Mouse (Mus musculus): ENCODE measurements around the gene Snrk. TPM values are rescaled to one million over a fixed set of nuclear protein-coding genes. Genes with fewer than 3 reads are reported as not detected.
A peak's percentile ranks its signal among the peaks of the same experiment; 100 is the strongest.

The Snrk gene
- polyA plus RNA-seq, 1 experiment from 2014 or later: 36.9 TPM

DNA sequence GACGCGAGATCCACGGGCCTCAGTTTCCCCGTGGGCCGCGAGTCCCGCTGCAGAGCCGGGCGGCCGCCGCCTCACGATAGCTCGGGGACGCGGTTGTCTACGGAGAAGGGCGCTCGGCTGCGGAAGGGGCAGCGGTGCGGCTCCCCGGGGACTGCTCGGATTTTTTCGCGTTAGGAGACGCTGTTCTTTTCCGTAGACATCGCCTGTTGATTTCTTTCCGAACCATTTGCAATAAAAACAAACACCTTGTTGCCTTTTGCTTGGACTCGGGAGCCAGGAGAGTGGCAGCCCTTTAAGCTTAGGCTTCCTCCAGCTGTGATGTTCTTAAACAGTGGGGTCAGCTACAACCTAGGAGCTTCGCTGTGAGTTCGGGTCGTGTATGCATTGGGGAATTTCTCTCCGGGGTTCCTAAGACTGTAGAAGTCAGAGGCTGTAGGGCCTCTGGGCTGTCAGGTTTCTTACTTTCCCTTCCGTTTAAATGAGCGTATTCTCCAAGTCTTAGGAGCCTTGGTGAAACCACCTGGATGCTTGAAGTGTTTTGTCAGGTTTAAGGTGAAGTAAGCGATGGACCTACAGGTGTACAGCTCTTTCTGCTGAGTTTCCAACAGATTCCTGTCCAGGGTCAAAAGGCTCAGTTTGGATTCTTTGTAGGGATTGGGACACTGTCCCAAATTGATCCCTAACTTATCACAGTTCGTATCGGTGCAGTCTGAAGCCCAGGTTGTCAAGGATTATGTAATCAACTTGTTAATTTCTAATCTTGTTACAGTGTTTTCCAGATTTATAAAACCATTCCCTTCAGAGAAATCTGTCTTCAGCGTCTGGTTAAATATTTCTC lies 845 bp downstream of the Snrk start:
- H3K9ac ChIP-seq (ENCODE audit: low read length): peak overlapping the region; percentile 91
- no peaks in the 10 kb centered on the region for H3K36me3 ChIP-seq (ENCODE audit: control insufficient read depth, insufficient read depth, low read length)
- ATAC-seq (no peak; the same call in 1 of the 2 replicates), DNase-seq (ENCODE audit: low spot score) (peak; percentile 28)
- peaks cover 6% of the 10 kb centered on the region for H3K4me1 ChIP-seq (ENCODE audit: control insufficient read depth, insufficient read depth, low read length)
- peak overlapping the region; percentile 91 for H3K27ac ChIP-seq (ENCODE audit: low read depth, low read length)
- 5% methylated on average over 39 of the region's 40 CpGs for WGBS
- H3K4me2 ChIP-seq (ENCODE audit: low read length): peak overlapping the region; percentile 91
- H3K4me3 ChIP-seq (ENCODE audit: low read depth, low read length): peak overlapping the region; percentile 77
- H3K27me3 ChIP-seq (replicated peaks; ENCODE audit: control insufficient read depth, insufficient read depth, low read length): no peaks in the 10 kb centered on the region
- H3K9me3 ChIP-seq (replicated peaks; ENCODE audit: control insufficient read depth, low read length): no peaks in the 10 kb centered on the region

DNA sequence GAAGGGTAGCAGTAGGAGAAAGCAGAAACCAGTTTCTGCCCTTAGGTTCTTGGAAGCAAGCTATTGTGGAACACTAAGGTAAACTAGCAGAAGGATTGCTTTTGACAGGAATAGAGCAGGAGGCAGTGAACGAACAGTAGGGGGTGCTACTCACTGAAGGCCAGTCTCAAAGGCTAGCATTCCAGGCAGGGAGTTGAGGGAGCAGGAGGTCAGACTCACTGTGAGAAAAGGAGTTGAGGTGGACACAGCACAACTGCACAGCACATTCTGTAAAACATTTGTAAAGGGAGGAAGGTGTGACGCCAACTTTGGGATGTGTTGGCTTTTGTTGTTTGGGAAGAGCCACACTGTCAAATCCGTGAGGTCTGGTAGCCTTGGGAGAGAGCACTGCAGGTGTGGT lies 3.0 kb downstream of the Snrk start:
- DNase-seq (ENCODE audit: low spot score) (peak; percentile 44), ATAC-seq (no peak)
- Histone ChIP-seq H3K27ac (ENCODE audit: low read depth, low read length) (no peak overlapping the region), H3K4me2 (ENCODE audit: low read length) (no peak overlapping the region), H3K4me3 (ENCODE audit: low read depth, low read length) (no peak overlapping the region), H3K36me3 (ENCODE audit: control insufficient read depth, insufficient read depth, low read length) (no peaks in the 10 kb centered on the region), H3K9me3 (replicated peaks; ENCODE audit: control insufficient read depth, low read length) (no peaks in the 10 kb centered on the region), H3K27me3 (replicated peaks; ENCODE audit: control insufficient read depth, insufficient read depth, low read length) (no peaks in the 10 kb centered on the region), H3K9ac (ENCODE audit: low read length) (no peak overlapping the region), H3K4me1 (ENCODE audit: control insufficient read depth, insufficient read depth, low read length) (peaks cover 6% of the 10 kb centered on the region)
- 39% methylated on average over 3 of the region's 3 CpGs for WGBS

DNA sequence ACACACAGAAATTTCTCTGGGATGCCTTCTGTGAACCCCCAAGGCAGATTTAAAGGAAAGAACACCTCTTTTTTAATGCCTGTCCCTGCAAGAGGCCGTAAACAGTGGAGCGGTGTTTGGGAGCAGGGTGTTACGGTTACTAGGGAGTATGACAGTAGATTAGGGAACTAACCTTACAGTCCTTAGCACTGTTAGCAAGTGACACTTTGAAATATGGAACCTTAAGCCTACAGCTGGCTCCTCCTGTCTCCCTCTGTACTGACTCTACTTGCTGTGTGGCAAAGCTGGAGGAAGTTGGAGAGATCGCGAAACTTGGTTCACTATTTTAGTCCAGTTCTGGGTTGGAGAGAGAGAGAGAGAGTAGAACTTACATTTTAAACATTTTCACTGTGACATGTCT lies 5.0 kb downstream of the Snrk start:
- Histone ChIP-seq H3K27me3 (replicated peaks; ENCODE audit: control insufficient read depth, insufficient read depth, low read length) (no peaks in the 10 kb centered on the region), H3K4me3 (ENCODE audit: low read depth, low read length) (no peak overlapping the region), H3K36me3 (ENCODE audit: control insufficient read depth, insufficient read depth, low read length) (no peaks in the 10 kb centered on the region), H3K9ac (ENCODE audit: low read length) (no peak overlapping the region), H3K4me2 (ENCODE audit: low read length) (no peak overlapping the region), H3K9me3 (replicated peaks; ENCODE audit: control insufficient read depth, low read length) (no peaks in the 10 kb centered on the region), H3K4me1 (ENCODE audit: control insufficient read depth, insufficient read depth, low read length) (peaks cover 6% of the 10 kb centered on the region), H3K27ac (ENCODE audit: low read depth, low read length) (no peak overlapping the region)
- DNase-seq (ENCODE audit: low spot score): no peak
- WGBS: 95% methylated on average over 5 of the region's 5 CpGs
- ATAC-seq: no peak

DNA sequence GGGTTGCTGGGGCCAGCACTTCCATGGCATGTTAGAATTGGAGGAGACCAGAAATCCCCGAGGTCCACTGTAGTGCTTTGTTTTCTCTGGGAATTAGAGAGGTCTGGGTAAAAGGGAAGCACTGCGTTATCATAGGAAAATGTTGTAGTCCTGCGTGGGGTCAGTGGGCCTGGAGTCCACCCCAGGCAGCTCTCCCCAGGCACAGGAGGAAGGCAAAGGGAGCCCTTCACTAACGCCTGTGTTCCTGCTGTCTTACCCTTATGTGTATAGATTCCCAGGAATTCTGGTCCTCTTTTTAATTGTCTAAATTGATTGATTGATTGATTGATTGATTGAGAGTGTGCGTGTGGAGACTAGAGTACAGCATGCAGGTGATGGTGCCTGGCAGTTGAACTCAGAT lies 6.1 kb downstream of the Snrk start:
- peaks cover 2% of the 10 kb centered on the region for H3K4me1 ChIP-seq (ENCODE audit: control insufficient read depth, insufficient read depth, low read length)
- H3K27me3 ChIP-seq (replicated peaks; ENCODE audit: control insufficient read depth, insufficient read depth, low read length): no peaks in the 10 kb centered on the region
- 77% methylated on average over 5 of the region's 5 CpGs for WGBS
- H3K36me3 ChIP-seq (ENCODE audit: control insufficient read depth, insufficient read depth, low read length): no peaks in the 10 kb centered on the region
- H3K9ac ChIP-seq (ENCODE audit: low read length): no peak overlapping the region
- H3K4me2 ChIP-seq (ENCODE audit: low read length): no peak overlapping the region
- DNase-seq (ENCODE audit: low spot score) (no peak), ATAC-seq (no peak)
- H3K9me3 ChIP-seq (replicated peaks; ENCODE audit: control insufficient read depth, low read length): no peaks in the 10 kb centered on the region
- no peak overlapping the region for H3K4me3 ChIP-seq (ENCODE audit: low read depth, low read length)
- H3K27ac ChIP-seq (ENCODE audit: low read depth, low read length): no peak overlapping the region

DNA sequence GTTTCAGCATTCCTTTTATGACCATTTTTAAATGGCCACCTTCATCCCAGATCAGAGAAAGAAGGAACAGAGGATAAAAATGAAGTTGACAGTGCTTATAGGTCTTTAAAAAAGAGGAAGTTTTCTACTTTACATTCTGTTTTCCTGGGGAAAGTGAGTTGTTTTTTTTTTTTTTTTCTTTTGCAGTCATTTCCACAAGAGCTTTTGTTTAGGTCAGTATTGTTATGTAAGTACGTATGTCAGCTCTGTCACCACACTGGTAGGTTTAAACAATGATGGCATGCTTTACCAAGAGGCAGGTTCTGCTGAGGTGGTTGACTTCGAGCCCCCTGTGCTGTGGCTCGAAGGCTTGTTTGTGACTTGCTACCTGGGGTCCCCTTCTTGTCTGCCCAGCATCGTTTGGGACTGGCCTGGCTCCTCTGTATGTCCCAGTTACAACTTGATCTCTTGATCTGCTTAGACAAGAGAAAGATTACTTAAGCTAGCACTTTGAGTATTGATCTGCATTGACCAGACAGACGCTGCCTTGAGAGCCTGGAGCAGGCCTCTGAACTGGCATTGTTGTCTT lies 8.7 kb downstream of the Snrk start:
- no peak for DNase-seq (ENCODE audit: low spot score)
- no peaks in the 10 kb centered on the region for H3K9me3 ChIP-seq (replicated peaks; ENCODE audit: control insufficient read depth, low read length)
- H3K27me3 ChIP-seq (replicated peaks; ENCODE audit: control insufficient read depth, insufficient read depth, low read length): no peaks in the 10 kb centered on the region
- H3K9ac ChIP-seq (ENCODE audit: low read length): no peak overlapping the region
- no peak for ATAC-seq
- H3K36me3 ChIP-seq (ENCODE audit: control insufficient read depth, insufficient read depth, low read length): no peaks in the 10 kb centered on the region
- 41% methylated on average over 5 of the region's 5 CpGs for WGBS
- no peak overlapping the region for H3K27ac ChIP-seq (ENCODE audit: low read depth, low read length)
- H3K4me2 ChIP-seq (ENCODE audit: low read length): no peak overlapping the region
- no peak overlapping the region for H3K4me3 ChIP-seq (ENCODE audit: low read depth, low read length)
- H3K4me1 ChIP-seq (ENCODE audit: control insufficient read depth, insufficient read depth, low read length): no peaks in the 10 kb centered on the region

DNA sequence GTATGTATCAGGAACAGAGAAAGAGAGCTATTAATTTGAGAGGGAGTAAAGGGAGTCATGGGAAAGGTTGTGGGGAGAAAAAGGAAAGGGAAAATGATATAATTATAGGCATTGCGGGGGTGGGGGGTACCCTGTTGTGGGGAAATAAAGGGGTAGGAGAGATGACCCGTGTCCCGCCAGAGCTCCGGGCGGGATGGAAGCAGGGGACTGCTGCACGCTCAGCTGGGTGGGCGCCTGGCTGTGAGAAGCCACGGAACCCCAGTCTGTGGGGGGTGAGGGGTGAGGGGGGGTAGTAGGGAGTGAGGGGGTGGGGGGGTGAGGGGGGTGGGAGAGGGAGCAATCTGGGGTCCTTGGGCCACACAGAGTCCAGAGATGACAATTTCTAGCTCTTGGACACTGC lies 9.7 kb downstream of the Snrk start:
- no peak overlapping the region for H3K9ac ChIP-seq (ENCODE audit: low read length)
- no peaks in the 10 kb centered on the region for H3K9me3 ChIP-seq (replicated peaks; ENCODE audit: control insufficient read depth, low read length)
- H3K36me3 ChIP-seq (ENCODE audit: control insufficient read depth, insufficient read depth, low read length): no peaks in the 10 kb centered on the region
- ATAC-seq: no peak
- DNase-seq (ENCODE audit: low spot score): no peak
- H3K27ac ChIP-seq (ENCODE audit: low read depth, low read length): no peak overlapping the region
- H3K4me1 ChIP-seq (ENCODE audit: control insufficient read depth, insufficient read depth, low read length): no peaks in the 10 kb centered on the region
- 68% methylated on average over 8 of the region's 8 CpGs for WGBS
- H3K4me3 ChIP-seq (ENCODE audit: low read depth, low read length): no peak overlapping the region
- H3K4me2 ChIP-seq (ENCODE audit: low read length): no peak overlapping the region
- no peaks in the 10 kb centered on the region for H3K27me3 ChIP-seq (replicated peaks; ENCODE audit: control insufficient read depth, insufficient read depth, low read length)

DNA sequence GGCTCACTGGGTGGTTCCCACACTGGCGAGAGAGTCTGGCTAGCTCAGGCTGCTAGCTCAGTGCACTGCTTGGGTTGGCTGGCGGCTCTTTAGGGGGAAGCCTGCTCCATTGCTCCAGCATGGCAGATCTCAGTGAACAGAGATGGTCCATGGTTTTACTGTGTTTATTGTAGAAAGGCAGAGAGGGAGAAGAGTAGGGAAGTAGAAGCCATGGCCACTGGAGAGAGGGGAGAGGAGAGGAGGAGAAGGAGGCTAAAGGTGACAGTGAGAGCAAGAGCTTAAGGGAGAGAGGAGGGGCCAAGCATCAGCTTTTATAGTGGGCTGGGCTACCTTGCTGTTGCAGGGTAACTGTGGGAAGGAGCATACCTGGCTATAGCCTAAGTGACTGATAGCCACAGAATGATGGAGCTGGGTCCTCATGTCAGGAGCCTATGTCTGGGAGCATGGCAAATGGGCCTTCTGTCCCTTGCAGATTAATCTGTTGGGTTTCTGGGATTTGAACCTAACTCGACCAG lies 10.3 kb downstream of the Snrk start:
- no peaks in the 10 kb centered on the region for H3K27me3 ChIP-seq (replicated peaks; ENCODE audit: control insufficient read depth, insufficient read depth, low read length)
- H3K27ac ChIP-seq (ENCODE audit: low read depth, low read length): no peak overlapping the region
- DNase-seq (ENCODE audit: low spot score): no peak
- no peaks in the 10 kb centered on the region for H3K9me3 ChIP-seq (replicated peaks; ENCODE audit: control insufficient read depth, low read length)
- no peaks in the 10 kb centered on the region for H3K36me3 ChIP-seq (ENCODE audit: control insufficient read depth, insufficient read depth, low read length)
- ATAC-seq: no peak
- WGBS: 59% methylated on average over 3 of the region's 3 CpGs
- H3K4me1 ChIP-seq (ENCODE audit: control insufficient read depth, insufficient read depth, low read length): no peaks in the 10 kb centered on the region
- H3K4me2 ChIP-seq (ENCODE audit: low read length): no peak overlapping the region
- no peak overlapping the region for H3K4me3 ChIP-seq (ENCODE audit: low read depth, low read length)
- H3K9ac ChIP-seq (ENCODE audit: low read length): no peak overlapping the region

DNA sequence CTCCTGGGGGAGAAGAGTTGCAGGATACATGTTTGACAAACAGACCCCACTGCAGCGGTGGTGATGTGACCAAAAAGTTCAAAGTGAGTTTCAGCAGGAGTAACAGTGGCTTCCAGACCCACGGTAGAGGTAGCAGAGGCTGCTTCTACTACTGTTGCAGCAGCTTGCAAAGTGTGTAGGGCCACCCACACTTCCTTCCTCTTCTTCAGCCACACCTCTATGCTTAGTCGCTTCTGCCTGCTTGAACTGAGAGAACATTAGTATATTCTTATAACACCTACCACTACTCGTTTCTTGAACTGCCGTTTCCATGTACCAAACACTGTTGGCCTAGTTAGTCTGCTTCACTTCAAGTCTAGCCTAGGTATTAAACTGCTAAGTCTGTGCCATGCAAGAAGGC lies 11.6 kb downstream of the Snrk start:
- Histone ChIP-seq H3K4me3 (ENCODE audit: low read depth, low read length) (no peak overlapping the region), H3K27ac (ENCODE audit: low read depth, low read length) (no peak overlapping the region), H3K27me3 (replicated peaks; ENCODE audit: control insufficient read depth, insufficient read depth, low read length) (no peaks in the 10 kb centered on the region), H3K4me2 (ENCODE audit: low read length) (no peak overlapping the region), H3K4me1 (ENCODE audit: control insufficient read depth, insufficient read depth, low read length) (no peaks in the 10 kb centered on the region), H3K9me3 (replicated peaks; ENCODE audit: control insufficient read depth, low read length) (no peaks in the 10 kb centered on the region), H3K36me3 (ENCODE audit: control insufficient read depth, insufficient read depth, low read length) (0 out of 2 replicates have a peak, but pooled peaks cover 6% of the 10 kb centered on the region), H3K9ac (ENCODE audit: low read length) (no peak overlapping the region)
- WGBS: 88% methylated on average over 5 of the region's 5 CpGs
- DNase-seq (ENCODE audit: low spot score): no peak
- ATAC-seq: no peak

DNA sequence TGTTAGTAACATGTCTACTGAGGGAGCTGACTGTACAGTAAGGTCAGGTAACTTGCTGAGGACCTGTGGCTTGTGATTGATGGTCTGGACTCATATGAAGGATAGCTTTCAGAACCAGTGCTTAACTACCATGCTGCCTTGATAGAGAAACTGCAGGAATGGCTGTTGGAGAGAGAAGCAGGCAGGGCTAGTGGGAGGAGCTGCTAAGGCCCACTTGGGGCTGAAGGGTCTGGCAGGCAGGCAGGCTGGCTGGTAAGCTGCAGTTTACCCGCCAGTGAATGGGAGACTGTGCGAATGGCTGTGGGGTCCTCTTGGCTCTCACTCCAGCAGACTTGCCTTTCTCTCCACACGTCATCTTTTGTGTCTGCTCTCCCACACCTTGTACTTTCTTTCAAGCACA lies 13.6 kb downstream of the Snrk start:
- no peaks in the 10 kb centered on the region for H3K4me1 ChIP-seq (ENCODE audit: control insufficient read depth, insufficient read depth, low read length)

More for the DNA sequence above, 13.6 kb downstream of the Snrk start:
- H3K9me3 ChIP-seq (replicated peaks; ENCODE audit: control insufficient read depth, low read length): no peaks in the 10 kb centered on the region
- 53% methylated on average over 3 of the region's 3 CpGs for WGBS
- H3K4me2 ChIP-seq (ENCODE audit: low read length): no peak overlapping the region
- DNase-seq (ENCODE audit: low spot score) (no peak), ATAC-seq (no peak)
- H3K27ac ChIP-seq (ENCODE audit: low read depth, low read length): no peak overlapping the region
- H3K9ac ChIP-seq (ENCODE audit: low read length): no peak overlapping the region; the same call in 1 of the 2 replicates
- no peak overlapping the region for H3K4me3 ChIP-seq (ENCODE audit: low read depth, low read length)
- H3K36me3 ChIP-seq (ENCODE audit: control insufficient read depth, insufficient read depth, low read length): peaks cover 13% of the 10 kb centered on the region; the same call in 1 of the 2 replicates
- H3K27me3 ChIP-seq (replicated peaks; ENCODE audit: control insufficient read depth, insufficient read depth, low read length): no peaks in the 10 kb centered on the region

Data from forebrain, embryonic 14.5 days (tissue).